Mouse (Mus musculus) telencephalon, adult 2 months (tissue): Measurements from ENCODE around the gene 4933424G06Rik.
A peak's percentile ranks its signal among the peaks of the same experiment; 100 is the strongest.

Experiments used
- DNase-seq: peaks from one replicate; pipeline ENCODE4 v3.0.0-alpha.2; 2011; ENCODE audit warnings: low read depth, low spot score

The 4933424G06Rik gene

GRCm38 (mm10) chr1:36709055-36709853 lies 695 bp upstream of the 4933424G06Rik start:
- DNase-seq, result no peak

- DNase-seq, result no peak
Observed at GRCm38 (mm10) chr1:36711104-36711503, 1.2 kb downstream of the 4933424G06Rik start.

- DNase-seq, result no peak
Observed at GRCm38 (mm10) chr1:36714311-36714710, 4.4 kb downstream of the 4933424G06Rik start, which contains the start of gene Actr1b. TSS of gene Actr1b (minus strand) at chr1:36714422.

GRCm38 (mm10) chr1:36718786-36719185 lies 8.8 kb downstream of the 4933424G06Rik start:
- no peak for DNase-seq

- DNase-seq, result no peak
Observed at GRCm38 (mm10) chr1:36723146-36724056, 13.5 kb downstream of the 4933424G06Rik start.

GRCm38 (mm10) chr1:36724057-36724431 lies 14.1 kb downstream of the 4933424G06Rik start:
- no peak for DNase-seq

GRCm38 (mm10) chr1:36737300-36737699 lies 27.4 kb downstream of the 4933424G06Rik start:
- DNase-seq, result peak; percentile 78

- DNase-seq, result no peak
Observed at GRCm38 (mm10) chr1:36739231-36739630, 29.3 kb downstream of the 4933424G06Rik start.

GRCm38 (mm10) chr1:36743046-36743445 lies 33.1 kb downstream of the 4933424G06Rik start:
- no peak for DNase-seq

- DNase-seq, result peak; percentile 72
Observed at GRCm38 (mm10) chr1:36744268-36744944, 34.5 kb downstream of the 4933424G06Rik start.

- DNase-seq, result no peak
Observed at GRCm38 (mm10) chr1:36745661-36746060, 35.7 kb downstream of the 4933424G06Rik start.

- DNase-seq, result no peak
Observed at GRCm38 (mm10) chr1:36746452-36746851, 36.5 kb downstream of the 4933424G06Rik start.

GRCm38 (mm10) chr1:36753932-36754675 lies 44.2 kb downstream of the 4933424G06Rik start:
- DNase-seq, result no peak

- DNase-seq, result no peak
Observed at GRCm38 (mm10) chr1:36758553-36758952, 48.6 kb downstream of the 4933424G06Rik start.

- no peak for DNase-seq
Observed at GRCm38 (mm10) chr1:36759076-36759475, 49.1 kb downstream of the 4933424G06Rik start.

GRCm38 (mm10) chr1:36760401-36760800 lies 50.5 kb downstream of the 4933424G06Rik start:
- no peak for DNase-seq

- no peak for DNase-seq
Observed at GRCm38 (mm10) chr1:36761061-36761460, 51.1 kb downstream of the 4933424G06Rik start.

GRCm38 (mm10) chr1:36761568-36761967 lies 51.6 kb downstream of the 4933424G06Rik start, which contains the start of gene Zap70:
TSS of gene Zap70 (plus strand) at chr1:36761798.
- no peak for DNase-seq

GRCm38 (mm10) chr1:36766431-36767205 lies 56.7 kb downstream of the 4933424G06Rik start:
- DNase-seq, result no peak

GRCm38 (mm10) chr1:36767321-36767720 lies 57.4 kb downstream of the 4933424G06Rik start:
- DNase-seq, result no peak
